Mouse (Mus musculus): ENCODE measurements around the gene B3gnt9. TPM values are rescaled to one million over a fixed set of nuclear protein-coding genes. Genes with fewer than 3 reads are reported as not detected.
"Not testable (repeated sequence)": the region's sequence is repeated elsewhere in the genome, so short reads cannot be mapped to it uniquely, and the experiment has no call there.

B3gnt9 gene
- 1 to 10 TPM; 2.2 to 2.6 TPM for total RNA-seq (2021)

DNA sequence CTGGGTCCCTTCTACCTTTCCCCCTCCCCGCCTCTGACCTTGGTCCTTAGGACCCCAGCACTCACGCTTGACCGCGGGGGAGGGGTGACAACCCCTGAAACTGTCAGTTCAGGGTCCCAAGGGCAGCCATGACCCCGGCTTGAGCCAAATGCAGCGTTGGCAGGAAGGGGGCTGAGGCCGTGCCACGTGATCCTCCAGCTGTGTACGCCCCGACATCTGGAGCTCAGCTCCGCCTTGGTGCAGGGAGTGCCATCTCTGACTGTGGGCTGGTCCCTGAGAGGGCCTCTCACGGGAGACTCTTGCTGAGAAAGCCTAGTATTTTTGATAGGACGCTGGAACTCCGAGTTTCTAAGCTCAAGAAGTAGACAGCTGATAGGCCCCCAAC is at the start of gene B3gnt9:
TSS of gene B3gnt9 (minus strand) at position 188 of the 385 bp plus-strand sequence.
- no peak for DNase-seq

DNA sequence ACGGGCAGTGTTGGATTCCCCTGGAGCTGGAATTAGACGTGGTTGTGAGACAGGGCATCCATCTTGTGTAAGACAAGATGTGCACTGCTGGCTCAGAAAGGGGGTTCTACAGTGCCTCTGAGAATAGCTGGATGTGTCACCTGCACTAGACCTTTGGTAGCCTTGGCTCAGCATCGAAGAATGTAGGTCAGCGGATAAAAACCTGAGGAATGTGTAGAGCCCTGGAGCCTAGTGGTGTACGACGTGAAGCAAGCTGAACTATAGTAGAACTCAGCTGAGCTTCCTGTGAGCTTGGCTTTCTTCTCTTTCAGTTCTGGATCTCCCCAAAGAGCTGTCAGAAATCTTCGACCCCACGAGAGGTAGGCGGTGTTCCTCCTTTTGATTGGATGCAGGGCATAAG is 48.9 kb upstream of the B3gnt9 start:
- DNase-seq, result no peak

DNA sequence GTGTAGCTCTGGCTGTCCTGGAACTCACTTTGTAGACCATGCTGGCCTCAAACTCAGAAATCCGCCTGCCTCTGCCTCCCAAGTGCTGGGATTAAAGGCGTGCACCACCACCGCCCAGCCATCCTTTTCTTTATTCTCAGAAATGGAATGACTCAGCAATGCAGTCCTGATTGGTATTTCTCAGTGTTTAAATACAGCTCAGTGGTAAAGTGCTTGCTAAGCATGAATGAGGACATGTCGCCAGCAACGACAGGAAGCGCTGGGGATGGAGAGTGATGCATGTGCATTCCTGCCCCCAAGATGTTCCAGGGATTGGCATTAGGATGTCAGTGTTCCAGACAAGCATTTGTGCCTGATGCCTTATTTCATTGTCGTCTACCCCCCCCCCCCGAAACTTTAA is 48.4 kb upstream of the B3gnt9 start:
- DNase-seq, result no peak

DNA sequence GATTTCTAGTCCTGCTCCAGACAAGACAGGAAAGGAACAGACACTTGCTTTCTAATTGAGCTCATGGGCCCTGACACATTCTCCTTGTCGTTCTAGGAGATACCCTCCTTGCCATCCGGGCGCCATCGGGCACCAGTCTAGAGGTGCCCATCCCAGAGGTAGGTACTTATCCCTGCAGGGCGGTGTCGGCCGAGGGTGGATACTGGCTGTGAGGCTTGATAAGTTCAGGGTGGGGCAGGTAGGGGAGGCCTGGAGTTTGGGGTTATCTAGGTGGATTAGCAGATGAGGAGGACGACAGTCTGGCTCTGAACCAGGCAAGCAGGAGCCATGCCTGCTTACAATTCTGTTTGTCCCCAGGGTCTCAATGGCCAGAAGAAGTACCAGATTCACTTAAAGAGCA is 45.0 kb upstream of the B3gnt9 start:
- no peak for DNase-seq

DNA sequence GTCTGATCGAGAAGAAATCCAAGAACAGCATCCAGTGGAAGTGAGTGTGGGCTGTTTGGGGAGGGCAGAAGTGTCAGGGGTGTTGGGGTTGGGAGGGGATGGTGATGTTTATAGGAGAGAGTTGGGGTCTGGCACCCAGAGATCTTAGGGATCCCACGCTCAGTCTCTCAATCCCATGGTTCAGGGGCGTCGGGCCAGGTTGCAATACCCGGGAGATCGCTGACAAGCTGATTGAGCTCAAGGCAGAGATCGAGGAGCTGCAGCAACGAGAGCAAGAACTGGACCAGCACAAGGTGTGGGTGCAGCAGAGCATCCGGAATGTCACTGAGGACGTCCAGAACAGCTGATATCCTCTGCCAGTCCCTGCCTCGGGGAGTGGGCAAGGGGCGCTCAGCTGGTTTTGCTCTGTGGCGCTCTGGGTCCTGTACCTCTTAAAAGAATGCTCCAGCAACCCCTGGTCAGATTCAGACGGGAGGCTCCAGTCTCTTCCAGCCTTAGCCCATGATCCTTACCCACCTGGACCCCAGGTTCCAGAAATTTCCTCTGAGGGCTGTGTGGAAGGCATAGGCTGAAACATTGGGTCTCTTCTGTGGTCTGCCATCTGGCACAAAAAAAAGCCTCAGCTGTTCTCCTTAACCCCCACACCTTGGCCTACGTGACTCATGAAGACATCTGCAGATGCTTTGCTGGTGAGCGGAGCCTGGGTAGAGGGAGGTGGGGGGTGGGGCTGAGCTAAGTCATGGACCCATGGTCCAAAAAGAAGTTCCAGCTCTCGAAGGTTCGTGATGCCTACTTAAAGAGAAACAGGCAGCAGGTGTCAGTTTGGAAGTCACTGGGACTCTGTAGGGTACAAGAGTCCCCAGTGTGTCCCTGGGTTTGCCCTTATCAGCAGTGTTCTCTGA is 43.6 kb upstream of the B3gnt9 start:
- DNase-seq, result no peak

- peak; percentile 90 to 91 for DNase-seq
Measured at GRCm38 (mm10) chr8:105297511-105298192, 42.7 kb upstream of the B3gnt9 start, which contains the start of gene E2f4. Gene E2f4 (plus strand): TSS chr8:105297663.

- DNase-seq, result no peak
Measured at GRCm38 (mm10) chr8:105295895-105296573, 41.1 kb upstream of the B3gnt9 start, which contains the start of gene Exoc3l. Gene Exoc3l (minus strand): TSS chr8:105296101.

- no peak for DNase-seq
Measured at GRCm38 (mm10) chr8:105295256-105295655, 40.3 kb upstream of the B3gnt9 start.

GRCm38 (mm10) chr8:105294776-105295175 is 39.8 kb upstream of the B3gnt9 start:
- DNase-seq, result no peak

DNA sequence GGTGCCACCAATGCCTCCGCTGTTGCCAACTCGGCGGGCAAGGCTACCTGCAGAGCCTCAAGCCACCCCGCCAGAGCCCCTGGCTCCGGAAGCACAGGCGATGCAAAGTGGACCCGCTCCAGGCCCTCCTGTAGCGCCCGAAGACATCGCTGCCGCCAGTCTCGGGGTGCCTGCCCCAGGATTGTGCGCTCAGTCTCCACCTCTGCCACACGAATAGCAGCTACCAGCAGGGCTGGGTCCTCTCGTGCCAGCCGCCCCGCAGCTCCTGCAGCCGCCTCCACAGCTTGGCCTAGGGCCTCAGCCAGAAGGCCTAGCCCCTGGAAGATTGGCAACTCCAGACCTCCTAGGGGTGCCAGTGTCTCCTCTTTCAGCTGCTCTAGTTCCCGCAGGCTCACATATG is 38.5 kb upstream of the B3gnt9 start:
- no peak for DNase-seq

DNA sequence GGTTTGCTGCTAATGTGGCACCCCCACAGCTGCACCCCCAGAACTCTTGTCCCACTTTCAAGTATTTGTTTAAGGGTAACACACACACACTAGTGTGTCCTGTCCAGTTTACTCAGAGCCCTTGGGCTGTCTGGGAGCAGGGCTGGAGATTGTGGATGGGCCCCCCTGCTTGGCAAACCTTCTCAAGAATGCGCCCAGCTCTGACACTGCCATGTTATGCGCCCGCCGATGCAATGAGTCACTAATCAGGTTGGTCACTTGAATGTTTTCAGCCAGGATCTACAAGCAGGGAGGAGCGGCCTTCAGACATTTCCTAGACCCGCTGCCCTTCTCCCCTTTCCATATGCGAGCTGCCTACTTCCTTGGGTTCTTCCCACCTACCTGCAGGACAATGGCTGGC is 37.5 kb upstream of the B3gnt9 start:
- no peak for DNase-seq

- not testable (repeated sequence) for DNase-seq
Measured at GRCm38 (mm10) chr8:105291802-105292201, 36.8 kb upstream of the B3gnt9 start.

DNA sequence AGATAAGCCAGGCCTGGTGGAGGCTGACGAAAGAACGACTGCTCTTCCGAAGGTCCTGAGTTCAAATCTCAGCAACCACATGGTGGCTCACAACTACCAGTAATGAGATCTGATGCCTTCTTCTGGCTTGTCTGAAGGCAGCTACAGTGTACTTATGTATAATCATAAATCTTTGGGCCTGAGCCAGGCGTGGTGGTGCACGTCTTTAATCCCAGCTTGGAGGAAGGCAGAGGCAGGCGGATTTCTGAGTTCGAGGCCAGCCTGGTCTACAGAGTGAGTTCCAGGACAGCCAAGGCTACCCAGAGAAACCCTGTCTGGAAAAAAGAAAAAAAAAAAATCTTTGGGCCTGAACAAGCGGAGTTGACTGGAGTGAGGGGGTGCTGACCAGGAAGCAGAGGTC is 36.4 kb upstream of the B3gnt9 start:
- DNase-seq, result not testable (repeated sequence)

DNA sequence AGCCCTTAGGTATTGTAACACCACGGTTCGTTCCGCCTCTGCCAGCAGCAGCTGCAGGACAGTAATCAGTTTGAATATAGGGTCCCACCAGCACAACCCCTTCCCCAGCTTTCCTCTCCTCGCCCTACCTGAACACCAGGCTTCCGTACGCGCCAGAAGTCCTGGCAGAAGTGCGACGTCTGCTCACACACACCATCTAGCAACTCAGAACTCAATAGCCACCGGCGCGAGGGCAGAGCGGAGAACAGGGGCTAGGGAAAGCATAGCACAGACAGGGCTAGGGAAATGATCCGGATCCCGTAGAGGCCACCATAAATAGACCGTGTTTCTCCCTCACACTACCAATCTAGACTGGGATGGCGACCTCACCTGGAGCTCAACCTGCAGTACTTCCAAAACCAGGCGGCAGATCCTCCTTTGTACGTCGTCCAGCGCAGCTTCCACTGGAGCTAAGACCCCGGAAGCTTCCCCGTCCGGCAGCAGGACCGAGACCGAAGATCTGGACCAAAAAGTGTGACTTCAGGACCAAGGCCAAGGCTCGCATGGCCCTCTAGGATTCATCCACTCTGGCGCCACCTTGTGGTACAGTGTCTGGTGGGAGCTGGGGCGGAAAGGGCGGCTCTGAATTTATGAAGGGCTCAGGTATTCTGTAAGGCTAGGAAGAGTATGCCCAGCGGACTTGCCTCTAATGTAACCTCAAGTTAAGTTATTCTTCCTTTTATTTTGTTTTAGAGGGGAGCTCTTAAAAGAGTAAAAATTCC is 35.8 kb upstream of the B3gnt9 start:
- DNase-seq, result peak; percentile 61 to 68

- DNase-seq, result peak in 1 of 2 experiments; percentile 46
Measured at GRCm38 (mm10) chr8:105289805-105290460, 35.0 kb upstream of the B3gnt9 start, which contains the start of gene 4931428F04Rik. Gene 4931428F04Rik (minus strand): TSS chr8:105289864.

DNA sequence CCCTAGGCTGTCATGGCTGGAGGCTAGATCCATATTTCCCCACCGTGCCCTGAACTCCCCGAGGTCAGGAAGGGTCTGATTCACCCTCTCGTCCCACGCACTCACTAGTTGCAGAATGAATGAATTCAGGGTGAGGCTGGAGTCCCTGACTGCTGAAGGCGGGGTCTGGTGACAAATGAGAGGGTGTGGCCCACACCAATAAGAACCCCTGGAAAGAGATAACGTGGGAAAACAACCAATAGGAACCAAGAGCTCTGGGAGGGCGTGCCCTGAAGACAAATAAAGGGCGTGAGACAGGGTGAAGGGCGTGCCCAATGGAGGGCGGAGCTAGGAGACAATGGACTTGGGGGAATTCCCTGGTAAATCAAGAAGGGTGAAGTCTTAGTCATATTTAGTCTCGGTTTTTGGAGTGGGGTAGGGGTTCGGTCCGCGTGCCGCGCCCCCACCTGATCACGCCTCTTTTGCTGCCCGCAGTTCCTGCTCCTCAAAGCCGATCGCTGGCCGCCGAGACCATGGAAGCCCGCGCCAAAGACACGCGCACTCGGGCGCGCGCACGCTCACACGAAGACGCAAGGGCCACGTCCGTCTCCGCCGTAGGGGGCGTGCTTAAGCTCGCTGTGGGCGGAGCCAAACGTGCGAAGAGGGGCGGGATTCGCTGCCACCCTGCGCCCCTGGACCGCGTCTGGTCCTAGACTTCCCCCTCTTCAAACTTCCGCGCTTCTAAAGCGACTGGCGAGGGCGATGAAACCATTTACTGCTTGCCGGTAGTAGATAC is 34.2 kb upstream of the B3gnt9 start:
- peak; percentile 93 to 94 for DNase-seq

DNA sequence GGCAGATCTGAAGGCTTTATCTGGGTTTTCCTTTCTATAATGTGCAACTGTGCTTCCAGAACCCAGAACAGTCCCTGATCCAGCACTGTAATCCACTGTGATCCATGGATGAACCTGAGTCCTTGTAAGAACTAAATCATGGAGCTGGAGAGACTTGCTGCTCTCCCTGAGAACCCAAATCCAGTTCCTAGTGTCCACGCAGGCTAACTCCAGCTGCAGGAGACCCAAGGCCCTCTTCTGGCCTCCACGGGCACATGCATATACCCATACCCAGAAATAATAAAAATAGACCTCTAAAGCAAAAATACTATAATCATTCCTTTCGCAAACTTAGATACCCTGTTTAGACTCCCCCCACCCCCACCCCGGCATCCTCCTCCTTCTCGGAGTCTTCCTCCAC is 33.3 kb upstream of the B3gnt9 start:
- no peak for DNase-seq

DNA sequence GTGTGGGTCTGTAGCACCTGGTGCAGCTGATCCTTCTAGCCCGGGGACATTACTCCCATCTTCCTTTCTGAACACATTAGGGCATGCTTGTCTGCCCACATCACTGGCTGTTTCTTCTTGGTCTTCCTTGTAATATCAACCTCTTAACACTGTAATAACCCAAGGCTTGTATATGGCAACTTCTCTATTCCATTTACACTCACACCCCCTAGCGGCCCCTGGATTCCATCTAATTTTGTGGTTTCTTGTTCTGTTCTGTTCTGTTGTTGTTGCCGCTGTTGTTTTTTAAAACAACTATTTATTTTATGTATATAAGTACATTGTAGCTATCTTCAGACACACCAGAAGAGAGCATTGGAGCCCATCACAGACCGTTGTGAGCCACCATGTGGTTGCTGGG is 32.0 kb upstream of the B3gnt9 start:
- DNase-seq, result no peak

DNA sequence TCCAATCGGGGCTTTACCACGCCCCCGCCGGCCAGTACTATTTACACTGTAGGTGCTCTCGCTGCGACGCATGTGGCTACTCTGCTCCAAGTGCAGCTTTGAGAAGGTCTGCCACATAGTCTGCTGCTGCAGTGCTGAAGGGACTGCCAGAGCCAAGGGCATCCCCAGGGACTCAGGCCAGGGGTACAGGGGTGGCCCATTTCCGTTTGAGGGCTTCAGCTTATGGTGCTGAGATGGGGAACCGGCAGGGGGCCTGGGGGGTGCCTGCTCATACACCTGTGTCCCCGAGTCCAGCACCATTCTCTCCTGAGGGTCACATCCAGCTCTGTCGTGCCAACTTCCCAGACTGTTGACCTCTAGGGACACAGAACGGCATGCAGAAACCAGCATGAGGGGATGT is 30.6 kb upstream of the B3gnt9 start:
- DNase-seq, result no peak

- DNase-seq, result no peak
Measured at GRCm38 (mm10) chr8:105283074-105283473, 28.1 kb upstream of the B3gnt9 start.

GRCm38 (mm10) chr8:105282239-105282638 is 27.3 kb upstream of the B3gnt9 start:
- no peak for DNase-seq
